Mouse (Mus musculus) skeletal muscle tissue, adult 2 months (tissue): ENCODE results near the gene Tldc1.

Experiments used
- DNase-seq: peaks from one replicate; pipeline ENCODE4 v3.0.0-alpha.2; 2012; ENCODE audit warnings: low read depth, low spot score

Tldc1 gene

DNA sequence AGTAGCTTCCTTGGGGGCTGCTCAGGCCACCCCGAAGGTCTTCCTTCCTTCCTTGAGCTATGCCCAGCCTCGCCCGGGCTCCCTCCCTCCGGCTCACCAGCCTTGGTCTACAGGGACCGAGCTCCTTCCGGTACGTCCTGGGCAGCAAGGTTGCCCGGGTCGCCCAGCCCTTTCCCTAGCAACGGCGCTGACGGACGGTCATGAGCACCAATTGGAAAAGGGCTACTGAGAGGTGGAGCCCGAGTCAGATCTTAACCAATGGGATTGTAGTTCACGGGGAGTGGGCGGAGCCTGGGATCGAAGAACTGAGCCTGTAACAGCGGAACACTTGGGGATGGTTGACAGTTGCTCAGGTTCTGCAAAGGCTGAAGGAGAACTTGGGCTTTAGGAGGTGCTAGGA lies at the start of gene Tldc1:
Tldc1 (minus strand) TSS at position 154 of the 400 bp plus-strand sequence.
- peak; percentile 99 for DNase-seq

DNA sequence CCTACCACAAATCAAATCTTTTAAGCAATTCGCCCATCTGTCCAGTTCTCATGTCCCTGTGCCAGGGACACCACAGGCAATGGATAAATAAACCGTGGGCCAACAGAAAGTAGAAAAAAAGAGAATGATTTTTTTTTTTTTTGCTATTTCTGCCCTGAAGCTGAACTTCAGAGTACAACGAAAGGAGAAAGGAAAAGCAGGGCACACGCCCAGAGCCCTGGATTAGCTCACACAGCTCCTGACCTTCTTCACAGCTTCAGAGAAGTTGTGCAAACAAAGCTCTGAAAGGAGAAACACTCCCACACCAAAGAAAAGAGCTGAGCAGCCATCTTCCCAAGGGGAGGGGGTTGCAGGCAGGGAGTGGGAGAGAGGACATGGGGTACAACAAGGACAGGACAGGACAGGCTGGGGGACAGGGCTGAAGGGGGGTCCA lies 49.5 kb upstream of the Tldc1 start:
- DNase-seq: no peak

DNA sequence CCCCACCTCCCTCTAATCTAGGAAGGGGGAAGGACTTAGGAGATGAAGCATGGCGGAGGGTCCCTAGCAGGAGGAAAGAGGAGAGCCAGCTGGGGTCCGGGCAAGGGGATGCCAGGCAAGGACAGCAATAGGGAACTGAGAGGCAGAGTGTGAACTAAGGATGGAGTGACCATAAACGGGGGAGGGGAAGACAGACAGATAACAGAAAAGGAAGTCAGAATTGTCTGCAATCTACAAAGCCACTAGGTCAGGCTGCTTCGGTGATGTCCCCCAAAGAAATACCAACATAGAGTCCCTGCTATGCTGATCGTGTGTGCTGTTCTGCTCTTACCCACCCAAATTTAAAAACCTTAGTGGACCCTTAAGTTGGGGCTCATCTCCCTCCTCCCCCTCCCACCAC lies 48.8 kb upstream of the Tldc1 start:
- DNase-seq: no peak

DNA sequence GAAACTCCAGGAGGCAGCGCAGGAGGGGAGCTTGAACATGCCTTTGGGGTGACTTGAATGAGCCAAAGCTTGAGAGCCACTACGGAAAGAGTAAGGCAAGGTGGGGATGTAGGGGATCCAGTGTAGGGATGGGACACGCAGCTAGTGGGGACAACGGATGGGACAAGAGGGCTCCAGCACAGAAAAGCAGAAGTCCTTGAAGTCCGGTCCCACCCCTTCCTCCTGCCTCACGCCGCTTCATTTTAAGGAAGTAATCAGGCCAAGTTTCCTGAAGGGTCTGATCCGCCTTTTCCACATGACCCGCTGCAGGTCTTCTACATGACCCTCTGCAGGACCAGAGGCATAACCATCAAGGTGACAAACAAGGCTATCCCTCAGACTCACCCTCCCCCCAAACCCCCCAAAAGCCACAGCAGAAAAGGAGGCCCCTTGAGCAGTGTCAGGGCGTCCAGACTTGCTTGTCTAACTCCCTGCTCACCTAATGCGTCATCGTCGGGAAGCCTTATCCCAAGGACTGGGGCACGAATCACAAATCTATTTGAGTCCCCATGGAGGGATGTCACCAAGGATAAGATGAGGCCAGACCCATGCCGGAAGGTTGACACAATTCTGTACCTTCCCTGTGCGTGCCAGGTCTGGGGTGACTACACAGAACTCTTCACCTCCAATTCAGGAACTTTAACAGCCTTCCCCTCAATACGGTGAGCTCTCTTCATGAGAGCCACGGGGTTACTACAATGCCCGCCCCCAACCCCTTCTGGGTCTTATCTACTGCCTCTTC lies 47.9 kb upstream of the Tldc1 start:
- no peak for DNase-seq

DNA sequence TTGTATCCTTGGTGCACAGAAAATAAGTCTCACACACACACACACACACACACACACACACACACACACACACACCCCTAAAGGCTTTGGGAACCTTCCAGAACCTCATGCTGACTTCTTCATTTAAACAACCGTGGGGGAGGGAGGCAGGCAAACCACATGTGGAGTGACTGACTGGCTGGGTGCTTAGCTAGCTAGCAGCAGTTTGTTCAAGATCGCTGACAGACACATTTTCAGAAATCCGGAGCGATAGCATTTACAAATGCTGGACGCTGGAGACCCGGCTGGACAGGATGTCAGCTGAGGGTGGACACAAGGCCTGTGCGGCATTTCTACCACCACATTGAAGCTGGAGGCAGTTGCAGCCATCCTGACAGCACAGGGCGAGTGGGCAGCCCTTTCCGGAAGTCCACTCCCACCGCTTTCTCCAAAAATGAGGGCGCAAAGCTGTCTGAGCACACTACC lies 46.6 kb upstream of the Tldc1 start:
- peak; percentile 52 for DNase-seq

DNA sequence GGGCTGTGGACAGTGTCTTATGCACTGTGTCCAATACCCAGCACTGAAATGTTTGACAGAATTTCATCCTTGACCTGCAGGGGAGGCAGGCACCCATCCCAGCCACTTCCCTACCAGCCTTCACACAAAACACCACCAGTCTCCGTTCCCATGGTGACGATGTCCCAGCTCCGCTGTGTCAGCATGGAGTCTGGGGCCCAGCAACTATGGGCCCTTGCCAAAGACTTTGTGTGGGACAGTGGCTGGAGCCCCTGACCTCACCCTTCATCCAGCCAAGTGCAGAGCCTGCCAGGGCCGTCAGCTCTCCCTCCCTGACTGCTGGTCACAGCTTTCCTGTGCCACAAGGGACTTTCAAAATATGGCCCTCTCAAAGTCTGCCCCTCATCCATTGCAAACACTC lies 45.9 kb upstream of the Tldc1 start:
- DNase-seq: peak; percentile 55

DNA sequence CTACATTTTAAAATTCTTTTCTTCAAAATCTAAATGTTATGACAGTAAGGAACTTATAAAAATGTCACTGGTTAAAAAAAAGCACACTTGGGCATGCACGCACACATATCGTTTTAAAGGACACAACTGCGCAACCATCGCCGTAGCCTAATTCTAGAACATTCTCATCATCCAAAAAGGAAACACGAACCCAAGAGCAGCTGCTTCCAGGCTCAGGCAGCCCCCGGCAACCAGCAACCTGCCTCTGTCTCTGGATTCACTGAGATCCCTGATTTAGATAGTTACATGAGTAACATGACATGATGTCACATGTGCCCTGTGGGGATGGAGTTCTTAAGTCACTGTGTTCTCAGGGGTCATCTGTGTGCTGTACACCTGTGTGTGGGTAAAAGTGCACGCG lies 45.1 kb upstream of the Tldc1 start:
- DNase-seq: no peak

DNA sequence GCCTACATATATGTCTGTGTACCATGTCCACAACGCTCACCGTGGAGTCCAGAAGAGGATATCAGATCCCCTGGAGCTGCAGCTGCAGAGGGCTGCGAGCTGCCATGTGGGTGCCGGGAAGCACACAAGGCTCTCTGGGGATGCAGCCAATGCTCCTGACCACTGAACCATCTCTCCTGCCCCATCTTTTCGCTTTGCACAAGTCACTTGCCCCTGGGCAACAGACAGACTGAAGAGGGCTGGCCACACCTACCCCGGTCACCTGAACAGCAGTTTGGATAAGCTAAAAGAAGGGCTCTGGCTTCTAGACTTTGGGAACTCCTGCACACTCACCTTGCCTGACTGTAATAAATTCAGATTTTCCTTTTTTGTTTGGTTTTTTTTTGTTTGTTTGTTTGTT lies 43.5 kb upstream of the Tldc1 start:
- no peak for DNase-seq

DNA sequence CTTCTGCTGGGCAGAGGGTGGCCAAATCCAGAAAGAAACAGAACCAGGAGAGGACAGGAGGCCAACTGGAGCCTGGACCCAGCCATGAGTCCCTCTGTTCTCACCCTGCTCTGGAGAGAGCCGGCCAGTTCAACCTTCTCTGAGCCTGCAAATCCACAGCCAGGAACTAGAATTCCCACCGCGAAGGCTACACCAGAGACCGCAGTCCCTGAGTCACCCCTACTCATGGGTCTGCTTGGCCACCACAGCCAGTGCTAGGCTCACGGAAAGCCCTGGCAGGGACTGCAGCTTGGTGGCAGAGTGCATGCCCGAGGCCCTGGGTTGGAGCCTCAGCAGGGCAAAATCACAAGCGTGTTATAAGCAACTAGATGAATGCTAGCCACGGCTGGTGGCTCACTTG lies 41.8 kb upstream of the Tldc1 start:
- no peak for DNase-seq

DNA sequence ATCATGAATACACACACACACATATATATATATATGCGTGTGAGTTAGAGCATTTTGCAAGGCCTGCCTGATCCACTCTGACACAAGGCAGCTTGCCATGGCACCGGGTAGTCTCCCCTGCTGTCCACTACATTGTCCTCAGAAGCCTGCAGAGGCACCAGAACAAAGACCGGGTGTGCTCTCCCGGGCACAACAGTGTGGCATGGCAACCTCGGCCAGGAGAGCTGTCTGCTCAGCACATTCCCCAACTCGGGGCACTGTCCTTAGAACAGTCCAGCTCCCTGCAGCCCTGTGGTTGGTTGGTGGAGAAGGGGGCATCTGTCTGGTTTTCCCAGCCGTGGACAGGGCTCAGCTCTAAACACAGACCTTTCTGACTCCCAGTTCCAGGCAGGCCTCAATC lies 41.1 kb upstream of the Tldc1 start:
- no peak for DNase-seq

DNA sequence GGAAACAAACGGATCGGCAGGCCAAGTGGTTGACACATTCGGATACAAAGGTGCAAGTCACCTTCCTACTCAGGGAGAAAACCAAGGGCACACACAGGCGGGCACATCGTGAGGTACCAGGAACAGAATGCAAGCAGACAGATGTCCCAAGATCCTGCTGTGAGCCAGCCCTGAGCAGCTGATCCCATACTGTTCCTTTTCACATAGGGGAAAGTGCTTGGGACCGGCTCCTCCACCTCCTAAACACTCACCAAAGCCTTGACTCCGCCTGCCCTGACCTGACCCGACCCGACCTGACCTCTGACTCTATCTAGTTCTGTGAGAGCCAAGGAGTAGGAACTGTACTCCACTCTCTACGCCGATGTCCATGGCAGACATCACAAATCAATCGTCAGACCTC lies 39.2 kb upstream of the Tldc1 start:
- DNase-seq: no peak

DNA sequence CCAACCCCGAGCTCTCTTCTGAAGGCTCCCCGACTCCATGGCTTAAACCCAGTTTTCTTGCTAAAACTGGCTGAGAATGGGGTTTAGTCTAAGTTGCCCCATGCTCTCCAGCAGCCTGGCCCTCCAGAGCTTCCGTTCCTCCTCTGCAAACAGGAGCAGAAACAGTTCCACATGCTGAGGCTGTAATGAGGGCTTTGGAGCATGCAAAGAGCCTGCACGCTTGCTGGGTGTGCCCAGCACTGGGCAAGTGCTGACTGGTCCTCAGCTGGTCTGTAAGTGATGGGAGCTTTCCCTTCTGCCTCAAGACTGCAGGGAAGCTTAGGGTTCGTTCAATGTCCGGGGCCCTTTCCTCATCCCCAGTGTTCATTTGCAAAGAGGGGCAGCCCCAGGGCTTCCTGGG lies 38.0 kb upstream of the Tldc1 start:
- no peak for DNase-seq

DNA sequence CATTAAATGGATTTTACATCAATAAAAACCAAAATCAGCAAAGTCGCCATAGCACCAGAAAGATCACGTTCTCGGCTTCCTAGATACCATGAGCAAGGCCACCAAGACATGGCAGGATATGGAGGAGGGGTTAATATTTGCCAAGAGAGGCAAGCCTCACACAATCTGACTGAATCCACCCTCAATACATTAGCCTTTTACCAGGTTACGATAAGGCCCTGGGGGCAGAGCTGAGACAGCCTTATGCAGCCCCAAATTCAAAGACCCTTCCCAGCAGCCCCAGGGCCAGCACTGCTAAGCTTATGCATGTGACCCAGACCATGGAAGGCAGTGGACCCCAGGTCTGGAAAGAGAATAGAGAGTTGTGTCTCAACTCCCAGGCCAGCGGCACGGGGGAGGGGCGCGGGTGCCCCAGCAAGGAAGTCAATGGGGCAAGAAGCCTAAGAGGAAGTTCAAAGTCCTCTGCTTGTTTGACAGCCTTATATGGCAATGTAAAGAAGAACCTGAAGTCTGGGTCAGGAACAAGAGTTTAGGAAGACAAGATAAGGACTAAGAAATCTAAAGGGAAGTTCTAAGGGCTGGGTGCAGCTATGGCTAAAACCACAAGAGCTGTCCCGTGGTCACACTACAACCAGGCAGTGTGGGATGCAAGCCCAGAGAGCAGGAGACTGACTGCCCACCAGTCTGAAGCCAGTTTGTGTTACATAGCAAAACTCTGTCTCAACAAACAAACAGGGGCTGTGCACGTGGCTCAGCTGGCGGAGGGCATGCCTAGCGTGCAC lies 34.6 kb upstream of the Tldc1 start:
- DNase-seq: peak; percentile 41

DNA sequence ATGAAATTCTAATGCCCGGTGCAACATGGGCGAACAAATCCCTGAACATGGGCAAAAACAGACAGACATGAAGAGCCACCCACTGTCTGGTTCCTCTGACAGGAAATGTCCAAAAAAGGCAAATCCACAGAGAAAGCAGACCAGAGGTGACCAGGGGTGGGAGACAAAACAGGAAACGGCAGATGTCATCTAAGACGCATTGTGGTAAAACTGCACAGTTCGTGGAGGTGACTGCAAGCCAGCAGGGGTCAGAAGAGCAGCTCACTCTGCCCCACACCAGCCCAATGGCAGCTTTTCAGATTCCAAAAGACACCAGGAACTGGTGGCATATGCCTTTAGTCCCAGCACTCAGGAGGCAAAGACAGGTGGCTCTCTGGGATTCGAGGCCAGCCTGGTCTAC lies 33.7 kb upstream of the Tldc1 start:
- no peak for DNase-seq

DNA sequence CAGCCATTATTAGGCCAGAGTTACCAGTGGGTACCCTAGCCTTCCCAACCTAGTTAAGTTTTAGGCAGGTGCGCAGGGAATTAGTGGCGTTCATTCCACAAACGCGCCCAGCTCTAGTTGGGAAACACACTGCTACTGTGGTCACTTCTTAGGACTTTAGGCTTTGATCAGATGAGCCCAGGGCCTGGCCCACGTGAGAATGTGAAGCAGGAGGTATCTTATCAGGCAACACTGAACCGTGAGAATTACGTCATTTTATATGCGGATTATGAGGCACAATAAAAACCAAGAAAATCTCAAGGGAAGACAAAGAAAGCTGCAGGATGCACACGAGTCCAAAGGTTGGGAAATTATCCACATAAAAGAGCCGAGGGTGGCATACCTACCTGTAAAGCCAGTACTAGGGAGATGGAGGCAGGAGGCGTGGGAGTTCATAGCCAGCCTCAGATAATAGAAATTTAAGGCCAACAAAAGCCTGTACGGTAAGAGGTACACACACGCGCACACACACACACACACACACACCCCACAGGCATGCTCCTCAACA lies 32.8 kb upstream of the Tldc1 start:
- no peak for DNase-seq

DNA sequence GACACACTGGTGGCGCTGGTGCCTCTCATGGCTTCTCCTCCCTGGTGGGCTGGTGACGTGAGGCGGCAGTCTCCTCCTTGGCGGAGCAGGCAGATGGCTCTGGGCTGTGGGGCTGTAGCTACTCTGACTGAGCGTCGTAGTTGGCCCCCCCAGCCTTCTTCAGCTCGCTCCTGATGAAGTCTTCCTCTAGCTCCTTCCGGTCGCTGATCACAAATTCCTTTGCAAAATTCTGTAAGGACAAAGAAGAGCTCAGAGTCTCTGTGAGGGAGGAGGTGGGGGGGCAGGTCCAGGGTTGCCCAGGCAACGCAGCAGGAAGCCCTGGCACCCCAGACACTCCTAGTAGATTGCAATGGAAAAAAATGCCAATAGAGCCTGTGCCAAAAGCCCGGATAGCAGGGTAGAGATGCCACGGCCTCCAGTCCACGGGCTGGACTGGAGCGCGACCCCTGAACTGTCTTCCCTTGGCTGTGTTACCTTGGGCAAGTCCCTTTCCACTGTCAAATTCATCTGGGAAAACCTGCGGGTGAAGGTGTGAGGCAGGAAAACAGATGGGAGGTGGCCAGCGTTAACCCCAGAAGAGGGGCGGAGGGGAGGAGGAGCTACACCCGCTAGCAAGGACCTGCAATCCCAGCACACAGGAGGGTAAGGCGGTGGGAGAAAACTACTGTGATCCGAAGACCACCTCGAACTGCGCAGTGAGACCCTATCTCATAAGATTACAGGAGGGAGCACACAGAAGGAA lies 32.1 kb upstream of the Tldc1 start:
- no peak for DNase-seq

DNA sequence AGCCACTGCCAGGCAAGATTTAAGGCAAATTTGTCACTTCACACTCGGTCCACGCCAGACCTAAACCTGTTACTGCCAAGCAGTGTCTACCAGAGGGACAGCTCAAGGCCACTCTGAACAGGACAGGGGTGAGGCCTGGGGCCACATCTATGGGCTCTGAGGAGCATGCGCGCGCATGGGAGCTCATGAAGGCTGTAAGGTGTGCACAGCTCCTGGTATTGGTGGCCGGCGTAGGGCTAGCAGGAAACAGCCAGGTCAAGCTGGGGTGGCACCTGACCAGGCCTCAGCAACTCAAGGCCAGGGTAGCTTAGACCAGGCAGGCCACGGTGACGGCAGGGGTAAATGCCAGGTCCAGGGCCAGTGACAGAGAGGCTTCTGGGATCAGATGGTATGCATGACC lies 31.4 kb upstream of the Tldc1 start:
- no peak for DNase-seq

DNA sequence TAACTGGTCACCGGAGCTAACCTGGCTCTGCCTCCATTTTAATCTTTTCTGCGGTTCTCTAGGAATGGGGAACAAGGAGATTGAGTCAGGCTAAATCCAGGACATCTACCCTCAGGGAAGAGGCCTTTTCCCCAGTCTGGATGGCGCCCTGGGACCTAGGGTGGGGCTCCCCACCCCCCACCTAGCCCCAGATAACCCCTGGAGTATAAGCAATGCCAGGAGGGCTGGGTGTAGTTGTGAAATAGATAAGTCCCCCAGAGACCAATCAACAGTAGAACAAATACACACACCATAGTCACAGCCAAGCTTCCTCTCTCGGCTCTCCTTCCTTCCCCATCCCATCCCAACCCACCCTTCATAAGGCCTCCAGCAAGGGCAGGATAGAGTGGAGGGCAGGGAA lies 29.5 kb upstream of the Tldc1 start:
- no peak for DNase-seq

DNA sequence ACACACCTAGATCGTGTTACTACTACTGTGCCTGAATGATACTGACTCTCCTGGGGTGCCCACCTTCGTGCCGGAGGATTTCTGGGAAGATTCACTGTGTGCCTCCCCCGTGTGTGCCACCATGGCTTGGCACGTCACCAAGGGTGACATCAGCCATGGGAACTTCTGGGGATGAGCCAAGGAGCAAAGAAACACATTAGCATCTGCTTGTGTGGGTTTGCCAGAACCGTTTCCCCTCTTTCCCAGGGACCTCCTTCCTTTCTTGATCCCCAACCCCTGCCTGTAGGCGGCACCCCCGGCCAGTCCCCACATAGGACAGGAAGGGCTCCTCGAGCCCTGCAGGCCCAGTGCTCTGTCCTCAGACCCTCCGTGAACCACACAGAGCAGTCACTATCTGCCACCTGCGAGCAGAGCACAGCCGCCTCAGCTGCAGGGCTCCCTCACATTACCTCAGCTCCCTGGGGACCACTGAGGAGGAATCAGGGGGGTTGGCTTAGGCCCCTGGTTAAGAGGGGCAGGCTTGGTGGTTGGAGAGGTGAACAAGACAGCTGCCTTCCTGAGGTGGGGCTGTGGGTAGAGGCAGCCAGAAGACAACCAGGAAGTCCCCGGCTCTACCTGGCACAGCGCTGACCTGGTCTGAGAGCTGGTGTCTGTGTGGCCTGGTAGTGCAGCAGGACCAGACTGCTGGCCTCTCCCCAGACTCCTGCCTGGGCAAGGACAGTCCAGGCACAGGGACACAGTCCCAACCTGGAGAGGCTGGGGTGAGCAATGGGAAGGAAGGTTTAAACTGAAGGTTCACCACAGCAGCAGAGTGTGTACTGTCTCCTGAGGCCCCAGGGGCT lies 28.4 kb upstream of the Tldc1 start:
- no peak for DNase-seq

DNA sequence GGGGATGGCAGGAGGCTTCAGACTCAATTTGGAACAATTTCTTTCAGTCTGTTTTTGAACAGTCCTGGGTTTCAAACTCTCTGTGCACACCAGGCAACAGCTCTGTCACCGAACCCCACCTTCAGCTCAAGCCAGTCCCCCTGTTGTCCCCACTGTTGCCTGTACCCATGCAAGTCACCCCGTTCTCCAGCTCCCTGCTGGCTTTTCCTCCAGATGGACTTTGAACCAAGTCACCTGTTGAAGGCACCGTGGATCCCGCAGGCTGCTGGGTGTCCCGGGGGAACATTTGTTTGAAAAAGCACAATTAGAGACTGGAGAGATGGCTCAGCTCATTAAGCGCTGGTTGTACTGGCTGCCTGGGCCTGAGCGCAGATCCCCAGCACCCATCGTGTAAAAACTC lies 27.1 kb upstream of the Tldc1 start:
- no peak for DNase-seq

DNA sequence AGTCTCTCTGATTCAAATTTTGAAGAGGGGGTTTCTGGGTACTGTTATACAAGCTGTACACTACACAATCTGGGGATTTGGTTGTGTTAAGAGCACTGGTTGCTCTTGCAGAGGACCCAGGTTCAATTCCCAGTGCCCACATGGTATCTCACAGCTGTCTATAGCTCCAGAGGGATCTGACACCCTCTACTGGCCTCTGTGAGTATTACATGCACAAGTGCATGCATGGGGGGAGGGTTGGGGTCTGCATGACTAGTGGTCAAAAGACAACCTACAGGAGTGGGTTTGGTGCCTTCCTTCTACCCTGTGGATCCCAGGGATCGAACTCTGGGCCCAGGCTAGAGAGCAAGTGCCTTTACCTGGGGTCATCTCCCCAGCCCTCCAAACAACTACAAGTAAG lies 24.4 kb upstream of the Tldc1 start:
- no peak for DNase-seq
